Mouse (Mus musculus) thymus, adult 2 months (tissue): Measurements from ENCODE around the gene Olfr392.

Experiments
- CTCF ChIP-seq: fragments of 200-500 bp; IDR thresholded peaks from 2 replicates; pipeline ENCODE4 v1.5.1; 2012; ENCODE audit warnings: mild to moderate bottlenecking, control low read depth, low read length, moderate library complexity, borderline replicate concordance; ENCODE audit not compliant: control insufficient read depth, poor library complexity, insufficient read depth; ENCODE audit errors: extremely low read depth
- POLR2A ChIP-seq: fragments of 200-500 bp; IDR thresholded peaks from 2 replicates; pipeline ENCODE4 v1.6.1; 2012; ENCODE audit warnings: mild to moderate bottlenecking, low read length, control low read depth, moderate library complexity; ENCODE audit not compliant: control insufficient read depth, poor library complexity, insufficient read depth; ENCODE audit errors: extremely low read depth

DNA sequence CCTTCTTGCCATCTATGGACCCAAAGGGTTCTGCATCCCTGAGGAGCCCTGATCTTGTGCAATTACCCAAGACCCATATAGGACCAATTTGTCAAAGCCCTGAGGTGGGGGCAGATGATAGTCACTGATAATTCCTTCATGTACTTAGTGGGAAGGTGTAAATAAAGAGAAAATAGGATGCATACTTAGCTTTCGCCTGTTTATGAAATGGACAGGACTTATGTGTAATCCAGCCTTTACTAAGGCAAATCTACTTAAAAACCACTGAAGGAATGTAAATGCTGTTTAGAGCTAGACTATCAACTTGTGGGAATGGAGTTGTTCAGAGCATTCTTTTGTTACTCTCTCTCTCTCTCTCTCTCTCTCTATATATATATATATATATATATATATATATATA, at the start of gene Olfr392:
- TF ChIP-seq CTCF (no peak), POLR2A (no peak)
